Mouse (Mus musculus) stomach, postnatal 0 days (tissue): ENCODE results near the gene Nme9. TPM values are rescaled to one million over a fixed set of nuclear protein-coding genes. Genes with fewer than 3 reads are reported as not detected.

ENCODE experiments used
- ATAC-seq: fragments of 200-750 bp; cut with Nextera tagmentation; 2 replicates; pipeline ENCODE4 v1.8.0; 2017; ENCODE audit not compliant: low FRiP score, low TSS enrichment
- DNase-seq: peaks from one replicate; pipeline ENCODE4 v3.0.0-alpha.2; 2016; ENCODE audit warnings: low spot score
- H3K27ac ChIP-seq: fragments of 300-500 bp; sonication (generic); replicated peaks from 2 replicates; pipeline ENCODE4 v1.5.1; 2014; ENCODE audit warnings: mild to moderate bottlenecking, control low read depth
- H3K27me3 ChIP-seq: fragments of 300-500 bp; sonication (generic); 2 replicates; pipeline ENCODE4 v1.6.1; 2014; ENCODE audit warnings: low read length; ENCODE audit not compliant: control insufficient read depth, insufficient read depth
- H3K36me3 ChIP-seq: fragments of 300-500 bp; sonication (generic); 2 replicates; pipeline ENCODE4 v1.6.1; 2014; ENCODE audit warnings: low read length, mixed read lengths; ENCODE audit not compliant: control insufficient read depth, insufficient read depth
- H3K4me1 ChIP-seq: fragments of 300-500 bp; sonication (generic); replicated peaks from 2 replicates; pipeline ENCODE4 v1.6.1; 2014; ENCODE audit warnings: antibody characterized with exemption; ENCODE audit not compliant: control insufficient read depth, insufficient read depth
- H3K4me2 ChIP-seq: fragments of 300-500 bp; sonication (generic); replicated peaks from 2 replicates; pipeline ENCODE4 v1.6.1; 2014; ENCODE audit warnings: low read depth, mild to moderate bottlenecking, control low read depth, moderate library complexity
- H3K4me3 ChIP-seq: fragments of 300-500 bp; sonication (generic); 2 replicates; pipeline ENCODE4 v1.5.1; 2014; ENCODE audit warnings: low read depth, low read length, control low read depth
- H3K9ac ChIP-seq: fragments of 300-500 bp; sonication (generic); 2 replicates; pipeline ENCODE4 v1.6.1; 2014; ENCODE audit warnings: mild to moderate bottlenecking, low read length, control low read depth, mixed read lengths
- H3K9me3 ChIP-seq: fragments of 300-500 bp; sonication (generic); 2 replicates; pipeline ENCODE4 v1.6.1; 2016; ENCODE audit warnings: low read length; ENCODE audit not compliant: control insufficient read depth
- CTCF ChIP-seq: IDR thresholded peaks from 2 replicates; pipeline ENCODE4 v1.5.1; 2016; ENCODE audit warnings: antibody characterized with exemption, low read depth, mild to moderate bottlenecking, moderate library complexity
- EP300 ChIP-seq: optimal IDR thresholded peaks from 2 replicates; pipeline ENCODE3; 2016; ENCODE audit warnings: antibody characterized with exemption
- WGBS: fragments of 180-500 bp; shearing (Covaris S2); extraction: QIAGEN DNeasy Blood & Tissue Kit; methylation state at CpG from one replicate; pipeline ENCODE4 v1.1.7; 2014; 5-methylcytosine and 5-hydroxymethylcytosine counted together
- polyA plus RNA-seq: library from polyadenylated mRNA; unstranded; fragments of >200 nt; fragmentation: Nextera tagmentation; extraction: Ambion mirVana; gene quantifications from 2 replicates; pipeline ENCODE4 v1.2.1, GENCODE M21; 2015

Nme9 gene
- polyA plus RNA-seq, 1 experiment from 2014 or later: not detected

- Histone ChIP-seq H3K27me3 (no peaks in the 10 kb centered on the region), H3K36me3 (peaks cover 5% of the 10 kb centered on the region; the same call in 1 of the 2 replicates), H3K27ac (no peak overlapping the region), H3K9me3 (no peaks in the 10 kb centered on the region), H3K4me2 (no peak overlapping the region), H3K4me3 (no peak overlapping the region), H3K4me1 (no peaks in the 10 kb centered on the region), H3K9ac (no peak overlapping the region)
- 95% methylated on average over 4 of the region's 4 CpGs for WGBS
- no peak for ATAC-seq
- DNase-seq: no peak
- no peak for TF ChIP-seq EP300
- TF ChIP-seq CTCF: no peak
Observed at GRCm38 (mm10) chr9:99499336-99499735, 48.1 kb downstream of the Nme9 start.

- DNase-seq (no peak), ATAC-seq (peak; percentile 75)
- no peak overlapping the region for H3K27ac ChIP-seq
- no peak overlapping the region for H3K4me3 ChIP-seq
- WGBS: 30% methylated on average over 7 of the region's 7 CpGs
- no peaks in the 10 kb centered on the region for H3K9me3 ChIP-seq
- H3K4me1 ChIP-seq: no peaks in the 10 kb centered on the region
- H3K4me2 ChIP-seq: no peak overlapping the region
- H3K36me3 ChIP-seq: peaks cover 6% of the 10 kb centered on the region
- H3K9ac ChIP-seq: no peak overlapping the region
- no peak for TF ChIP-seq EP300
- no peak for TF ChIP-seq CTCF
- H3K27me3 ChIP-seq: no peaks in the 10 kb centered on the region
Observed at GRCm38 (mm10) chr9:99505875-99506274, 54.6 kb downstream of the Nme9 start.

Other genes with a start within 250 kb of the Nme9 start
- not detected in 2 replicates for gene Faiml, start 214.2 kb upstream of the Nme9 start, polyA plus RNA-seq
- gene Cep70, start 208.1 kb upstream of the Nme9 start, polyA plus RNA-seq: 11.6 and 13.3 TPM in 2 replicates
- gene Esyt3, start 92.9 kb upstream of the Nme9 start, polyA plus RNA-seq: 9.5 and 9.6 TPM in 2 replicates
- gene Mras, start 14.1 kb upstream of the Nme9 start, polyA plus RNA-seq: 5.9 and 10.2 TPM in 2 replicates
- gene Armc8, start 117.4 kb downstream of the Nme9 start, polyA plus RNA-seq: 13.0 and 13.7 TPM in 2 replicates
- 14.2 and 15.5 TPM in 2 replicates for gene Dbr1, start 124.3 kb downstream of the Nme9 start, polyA plus RNA-seq
- gene A4gnt, start 161.0 kb downstream of the Nme9 start, polyA plus RNA-seq: 4.3 and 4.5 TPM in 2 replicates
- gene Dzip1l, start 178.0 kb downstream of the Nme9 start, polyA plus RNA-seq: 6.3 and 8.6 TPM in 2 replicates